Mouse (Mus musculus) lung, postnatal 10 days (tissue): ENCODE results near the gene Rab7b.
A peak's percentile ranks its signal among the peaks of the same experiment; 100 is the strongest.

Source experiments
- DNase-seq: peaks from one replicate; pipeline ENCODE4 v3.0.0; 2021

The Rab7b gene

GRCm38 (mm10) chr1:131696325-131696724 is 7.8 kb downstream of the Rab7b start:
- DNase-seq = no peak

- no peak for DNase-seq
Observed at GRCm38 (mm10) chr1:131698770-131699169, 10.3 kb downstream of the Rab7b start.

- DNase-seq = no peak
Observed at GRCm38 (mm10) chr1:131699642-131700041, 11.1 kb downstream of the Rab7b start.

GRCm38 (mm10) chr1:131700447-131700846 is 12.0 kb downstream of the Rab7b start:
- no peak for DNase-seq

DNA sequence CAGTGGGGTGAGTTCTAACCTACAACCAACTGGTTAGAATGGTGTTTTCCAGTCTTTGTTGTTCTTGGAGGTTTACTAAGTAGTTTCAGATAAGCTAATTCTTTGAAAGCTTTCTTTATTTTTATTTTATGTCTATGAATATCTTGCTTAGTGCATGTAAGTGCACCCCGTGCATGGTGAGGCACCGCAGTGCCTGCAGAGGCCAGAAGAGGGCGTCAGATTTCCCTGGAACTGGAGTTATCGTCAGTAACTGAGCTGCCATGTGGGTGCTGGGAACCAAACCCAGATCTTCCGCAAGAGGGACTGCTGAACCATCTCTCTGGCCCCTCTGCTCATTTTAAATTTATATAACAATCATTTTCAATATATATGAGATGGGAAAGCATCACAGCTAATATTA is 12.9 kb downstream of the Rab7b start:
- DNase-seq = no peak

- no peak for DNase-seq
Observed at GRCm38 (mm10) chr1:131702094-131702766, 13.7 kb downstream of the Rab7b start.

- no peak for DNase-seq
Observed at GRCm38 (mm10) chr1:131703482-131703881, 15.0 kb downstream of the Rab7b start.

DNA sequence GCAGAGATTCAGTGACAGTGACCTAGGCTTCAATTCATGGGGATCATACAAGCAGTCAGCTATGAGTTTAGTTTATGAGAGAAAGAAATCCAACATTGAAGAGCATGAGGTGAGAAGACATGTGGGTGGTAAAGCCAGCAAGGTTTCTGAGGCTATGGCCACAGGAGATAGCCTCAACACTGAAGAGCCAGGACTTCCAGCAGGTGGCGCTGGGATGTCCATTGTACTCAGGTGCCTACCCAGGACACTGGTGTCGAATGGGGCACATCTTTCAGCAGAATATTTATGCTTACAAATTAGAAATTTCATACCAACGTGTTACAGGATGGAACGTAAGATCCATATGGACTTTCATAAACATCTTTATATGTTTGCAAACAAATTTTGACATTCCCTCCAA is 19.8 kb downstream of the Rab7b start:
- peak; percentile 73 for DNase-seq

DNA sequence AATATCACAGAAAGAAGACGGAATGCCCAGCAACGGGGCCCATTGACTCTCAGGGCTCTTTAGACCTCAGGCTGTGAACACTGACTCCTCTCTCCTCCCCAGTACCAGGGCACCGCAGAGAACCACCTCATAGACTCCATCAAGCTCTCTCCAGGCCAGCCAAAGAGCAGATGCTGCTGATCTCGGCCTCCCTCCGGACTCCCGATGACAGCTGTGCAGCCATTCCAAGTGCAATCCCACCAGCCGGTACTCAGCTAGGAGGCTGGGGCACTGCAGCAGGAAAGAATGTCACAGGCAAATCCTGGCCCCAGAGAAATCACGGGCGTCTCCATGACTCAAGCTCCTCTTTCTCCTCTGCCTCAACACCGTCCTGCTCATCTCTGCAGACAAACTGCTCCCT is 23.0 kb downstream of the Rab7b start:
- DNase-seq = no peak

- DNase-seq = peak; percentile 93
Observed at GRCm38 (mm10) chr1:131712386-131712785, 23.9 kb downstream of the Rab7b start.

DNA sequence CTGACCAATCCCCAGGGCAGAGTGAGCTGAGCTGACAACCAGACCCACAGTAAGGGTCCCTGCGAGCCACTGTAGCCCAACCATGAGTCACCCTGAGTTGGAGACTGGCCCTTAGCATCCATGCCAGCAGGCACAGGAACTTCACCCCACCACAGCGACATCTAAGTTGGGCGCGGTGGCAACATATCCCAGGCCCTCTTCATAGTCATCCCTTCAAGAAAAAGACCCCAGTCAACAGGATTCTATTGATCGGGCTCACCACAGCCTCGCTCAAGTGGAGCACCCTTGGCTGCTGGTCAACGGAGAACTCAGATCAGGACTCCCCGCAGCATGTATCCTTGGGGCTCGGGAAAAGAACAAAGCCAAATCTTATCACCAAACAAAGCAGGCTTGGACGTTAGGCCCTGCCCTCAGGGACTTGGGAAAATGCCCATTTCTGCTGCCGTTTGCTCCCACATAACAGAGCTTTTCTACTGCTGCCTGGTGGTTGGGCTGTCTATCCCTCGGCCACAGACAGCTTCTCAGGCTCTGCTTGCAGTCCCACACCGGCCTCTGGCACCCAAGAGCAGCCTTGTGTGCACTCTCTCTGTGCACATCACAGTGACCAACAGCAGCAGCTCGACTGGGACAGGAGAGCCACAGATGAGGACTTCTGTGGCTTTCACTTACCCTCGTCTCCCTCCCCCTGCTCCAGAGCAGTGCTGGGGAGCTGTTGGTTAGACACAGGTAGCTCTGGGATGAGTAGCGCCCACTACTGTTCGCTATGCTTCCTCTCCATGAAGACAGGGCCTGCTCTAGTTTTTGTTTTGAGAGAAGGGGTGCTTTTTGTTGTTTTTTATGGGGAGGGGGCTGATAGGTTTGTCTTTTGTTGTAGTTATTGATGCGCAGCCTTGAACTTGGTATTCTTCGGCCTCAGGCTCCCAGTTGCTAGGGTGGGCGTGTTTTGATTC is 26.2 kb downstream of the Rab7b start:
- peak; percentile 32 for DNase-seq

GRCm38 (mm10) chr1:131718952-131719694 is 30.6 kb downstream of the Rab7b start:
- DNase-seq = no peak

- no peak for DNase-seq
Observed at GRCm38 (mm10) chr1:131721989-131722388, 33.5 kb downstream of the Rab7b start.

- DNase-seq = no peak
Observed at GRCm38 (mm10) chr1:131723549-131723948, 35.1 kb downstream of the Rab7b start.

DNA sequence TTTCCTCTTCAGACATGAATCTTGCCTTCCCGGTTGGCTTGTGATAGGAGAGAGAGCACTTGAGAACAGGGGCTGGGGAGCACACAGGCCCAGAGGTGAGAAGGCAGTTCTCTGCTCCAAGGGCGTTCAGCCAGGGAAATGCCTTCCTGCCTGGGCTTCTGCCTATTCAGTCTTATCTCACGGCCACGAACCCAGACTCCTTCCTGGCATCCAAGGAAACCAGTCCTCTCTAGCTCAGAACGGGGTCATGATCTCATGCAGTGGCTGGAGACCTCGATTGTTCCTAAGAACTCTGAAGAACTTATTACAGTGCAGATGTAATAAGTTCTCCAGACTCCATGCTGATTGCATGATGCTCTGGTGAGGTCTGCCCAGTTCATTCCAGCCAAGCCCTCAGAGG is 38.1 kb downstream of the Rab7b start:
- peak; percentile 26 for DNase-seq

DNA sequence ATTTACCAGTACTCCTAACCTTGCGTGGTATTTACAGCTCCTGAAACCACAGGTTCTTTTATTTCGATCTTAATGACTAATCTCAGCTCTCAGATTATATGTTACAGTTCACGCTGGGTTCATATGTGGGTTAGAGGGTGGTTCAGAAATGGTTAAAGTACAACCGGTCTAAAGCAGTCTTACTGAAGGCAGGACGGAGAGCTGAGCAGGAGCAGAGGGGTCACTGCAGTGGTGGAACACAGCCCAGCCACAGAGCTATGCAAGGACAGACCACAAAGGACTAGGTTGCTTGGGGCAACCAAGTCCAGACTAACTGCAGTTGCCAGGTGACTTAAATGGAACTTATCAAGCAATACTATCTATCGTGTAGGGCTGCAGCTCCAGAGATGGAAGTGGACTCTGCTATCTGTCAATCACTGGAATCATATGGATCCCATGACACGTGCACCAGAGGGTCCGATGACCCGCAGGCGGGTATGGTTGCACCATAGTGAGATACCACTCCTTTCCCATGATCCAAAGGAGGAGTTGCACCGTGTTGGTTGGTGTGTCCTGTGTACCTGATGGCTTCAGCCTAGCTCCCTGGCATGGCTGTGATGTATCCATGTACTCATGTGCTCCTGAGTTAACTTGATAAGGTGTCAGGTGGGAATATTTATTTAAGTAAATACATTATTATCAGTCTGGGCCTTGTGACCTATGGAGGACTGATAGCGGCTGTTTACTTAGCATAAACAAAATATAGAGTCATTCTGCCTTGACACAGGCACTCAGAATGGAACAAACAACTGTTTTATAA is 42.3 kb downstream of the Rab7b start:
- DNase-seq = no peak

- DNase-seq = no peak
Observed at GRCm38 (mm10) chr1:131733474-131734180, 45.1 kb downstream of the Rab7b start.

- no peak for DNase-seq
Observed at GRCm38 (mm10) chr1:131734657-131735273, 46.3 kb downstream of the Rab7b start.

- DNase-seq = no peak
Observed at GRCm38 (mm10) chr1:131736494-131736893, 48.0 kb downstream of the Rab7b start.

DNA sequence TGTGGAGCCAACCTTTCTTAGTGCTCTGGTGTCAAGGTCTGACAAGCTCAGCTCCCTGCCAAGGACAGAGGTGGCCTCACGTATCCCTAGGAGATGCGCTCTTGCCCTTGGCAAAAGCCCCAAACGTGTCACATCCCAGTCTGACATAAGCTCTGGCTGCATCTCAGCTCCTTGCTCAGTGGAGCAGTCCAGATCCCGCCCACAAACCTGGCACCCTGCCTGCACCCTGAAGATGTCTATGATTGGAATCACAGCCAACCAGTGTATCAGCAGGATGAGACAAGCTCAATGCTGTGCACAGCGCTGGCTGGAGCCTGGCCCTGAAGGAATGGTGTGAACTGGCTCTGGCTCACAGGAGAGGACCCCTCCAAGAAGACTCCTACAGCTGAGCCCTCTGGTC is 48.8 kb downstream of the Rab7b start:
- peak; percentile 89 for DNase-seq

DNA sequence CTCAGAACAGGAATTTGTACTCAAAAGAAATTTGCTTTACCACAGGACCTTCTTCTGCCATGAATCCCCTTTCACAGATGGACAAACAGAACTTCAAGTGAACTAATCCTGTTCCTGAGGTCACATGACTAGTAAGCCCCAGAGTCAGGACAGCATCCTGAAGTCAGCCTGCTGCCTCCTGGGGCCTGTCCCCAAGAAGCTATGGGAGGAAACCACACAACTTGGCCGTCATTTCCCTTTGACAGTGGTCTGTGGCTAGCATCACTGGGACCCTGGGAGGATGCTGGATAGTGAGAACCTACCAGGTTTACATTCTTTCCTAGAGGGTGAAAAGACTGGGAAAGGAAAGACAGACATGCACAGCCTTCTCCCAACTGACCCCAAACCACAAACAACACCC is 50.3 kb downstream of the Rab7b start:
- no peak for DNase-seq
